Comparison of ENCODE assay signal across 8 mouse cellular contexts in the genomic region with DNA sequence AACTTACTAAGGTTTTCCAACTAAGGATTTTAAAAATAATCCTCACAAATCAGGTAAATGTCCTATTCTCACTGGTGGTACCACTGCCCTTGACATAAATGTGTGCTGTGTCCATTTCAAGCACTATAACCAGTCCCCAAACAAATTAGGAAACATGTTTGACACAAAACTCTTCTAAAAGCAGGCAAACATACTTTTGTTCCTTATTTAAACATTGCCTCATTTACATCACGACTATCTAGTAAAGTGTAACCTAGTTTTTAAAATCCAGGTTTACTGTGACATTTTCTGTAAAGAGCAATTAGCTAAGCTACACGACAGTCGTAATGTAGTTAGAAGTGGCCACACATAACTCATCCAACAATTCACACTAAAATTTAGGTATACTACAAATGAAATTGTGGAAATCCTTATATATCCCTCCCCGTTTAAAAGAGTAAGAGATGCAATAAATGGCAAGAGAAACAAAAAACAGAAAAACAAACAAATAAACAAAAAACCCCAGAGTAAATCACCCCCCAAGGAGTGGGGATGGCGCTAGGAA. TPM values are rescaled to one million over a fixed set of nuclear protein-coding genes. Genes with fewer than 3 reads are reported as not detected.
DNase-seq lines count a peak whose midpoint lies in the region; ATAC-seq and TF ChIP-seq lines count a peak whose summit lies in the region.

No protein-coding gene starts in this region.

- WGBS in lung, embryonic 15.5 days: 2% methylated on average over 5 of the region's 5 CpGs
- WGBS in embryonic facial prominence, embryonic 11.5 days: 3% methylated on average over 5 of the region's 5 CpGs
- WGBS in limb, embryonic 10.5 days: 5% methylated on average over 5 of the region's 5 CpGs
- 1% methylated on average over 5 of the region's 5 CpGs for WGBS in olfactory bulb, adult 2 months

- DNase-seq in lung, postnatal 25 days (ENCODE audit: low spot score): no peak
- no peak for DNase-seq in embryonic facial prominence, embryonic 11.5 days (ENCODE audit: low spot score)
- no peak for DNase-seq in limb, embryonic 10.5 days (ENCODE audit: low spot score)
- DNase-seq in layer of hippocampus, adult 9-10 months (ENCODE audit: low spot score): no peak
- DNase-seq in spleen, adult 12 weeks (ENCODE audit: low spot score): no peak
- DNase-seq in thymus, postnatal 36 days: no peak

- no peaks in the 10 kb centered on the region for H3K27me3 ChIP-seq in lung, embryonic 15.5 days
- H3K27me3 ChIP-seq in embryonic facial prominence, embryonic 11.5 days (ENCODE audit: control insufficient read depth, insufficient read depth, low read length): no peaks in the 10 kb centered on the region
- H3K27me3 ChIP-seq in limb, embryonic 10.5 days (ENCODE audit: low read depth, poor library complexity, severe bottlenecking): no peaks in the 10 kb centered on the region

- no peaks in the 10 kb centered on the region for H3K4me1 ChIP-seq in lung, embryonic 15.5 days
- H3K4me1 ChIP-seq in embryonic facial prominence, embryonic 11.5 days (ENCODE audit: control insufficient read depth, insufficient read depth, low read length): no peaks in the 10 kb centered on the region
- peaks cover 4% of the 10 kb centered on the region; the same call in 1 of the 2 replicates for H3K4me1 ChIP-seq in limb, embryonic 10.5 days
- H3K4me1 ChIP-seq in olfactory bulb, adult 2 months (ENCODE audit: control insufficient read depth, insufficient read depth, low read length): no peaks in the 10 kb centered on the region

- peak overlapping the region; percentile 91 for H3K27ac ChIP-seq in lung, embryonic 15.5 days
- H3K27ac ChIP-seq in embryonic facial prominence, embryonic 11.5 days (replicated peaks; ENCODE audit: low read depth, low read length): no peak overlapping the region
- H3K27ac ChIP-seq in limb, embryonic 10.5 days: peak overlapping the region; percentile 93
- H3K27ac ChIP-seq in olfactory bulb, adult 2 months (ENCODE audit: insufficient read depth, low read depth, low read length): no peak overlapping the region

- no peak for ATAC-seq in lung, embryonic 15.5 days (ENCODE audit: borderline replicate concordance, extremely low read depth, low FRiP score, low TSS enrichment)
- ATAC-seq in embryonic facial prominence, embryonic 11.5 days (replicated peaks; ENCODE audit: insufficient number of reproducible peaks, low FRiP score, low TSS enrichment, low read depth): no peak

- peak overlapping the region; percentile 93 for H3K4me3 ChIP-seq in lung, embryonic 15.5 days
- peak overlapping the region; percentile 93 for H3K4me3 ChIP-seq in embryonic facial prominence, embryonic 11.5 days (ENCODE audit: low read depth, low read length)
- H3K4me3 ChIP-seq in limb, embryonic 10.5 days: peak overlapping the region; percentile 93
- H3K4me3 ChIP-seq in olfactory bulb, adult 2 months (ENCODE audit: insufficient read depth, low read depth, low read length): peak overlapping the region; percentile 75

- H3K9me3 ChIP-seq in lung, embryonic 15.5 days: no peaks in the 10 kb centered on the region
- no peaks in the 10 kb centered on the region for H3K9me3 ChIP-seq in embryonic facial prominence, embryonic 11.5 days (replicated peaks; ENCODE audit: control insufficient read depth, low read length)
- H3K9me3 ChIP-seq in limb, embryonic 10.5 days (replicated peaks): no peaks in the 10 kb centered on the region

- H3K4me2 ChIP-seq in lung, embryonic 15.5 days: peak overlapping the region; percentile 52
- peak overlapping the region; percentile 47 for H3K4me2 ChIP-seq in embryonic facial prominence, embryonic 11.5 days (ENCODE audit: low read depth, low read length)

- H3K36me3 ChIP-seq in lung, embryonic 15.5 days: no peaks in the 10 kb centered on the region
- H3K36me3 ChIP-seq in embryonic facial prominence, embryonic 11.5 days (replicated peaks; ENCODE audit: control insufficient read depth, insufficient read depth, low read depth, low read length): no peaks in the 10 kb centered on the region
- H3K36me3 ChIP-seq in limb, embryonic 10.5 days: peaks cover 3% of the 10 kb centered on the region; the same call in 1 of the 2 replicates

- H3K9ac ChIP-seq in lung, embryonic 15.5 days: peak overlapping the region; percentile 94
- peak overlapping the region; percentile 75 for H3K9ac ChIP-seq in embryonic facial prominence, embryonic 11.5 days (replicated peaks; ENCODE audit: low read length)

- TF ChIP-seq CTCF in olfactory bulb, adult 2 months (IDR thresholded peaks at IDR 0.05; ENCODE audit: insufficient read depth, low read depth, low read length): no peak

- TF ChIP-seq POLR2A in olfactory bulb, adult 2 months (IDR thresholded peaks at IDR 0.05; ENCODE audit: insufficient read depth, low read depth, low read length): no peak

RNA-seq across cellular contexts. Expression of a gene that starts 0.9 kb away (rescaled TPM):
- polyA plus RNA-seq in lung, embryonic 15.5 days (2015; fragmentation: Nextera tagmentation; extraction: Ambion mirVana): 183 and 192 TPM in 2 replicates
- 60.6 and 64.4 TPM in 2 replicates for polyA plus RNA-seq in embryonic facial prominence, embryonic 11.5 days (2014; fragmentation: Nextera tagmentation; extraction: Ambion mirVana)
- polyA plus RNA-seq in limb, embryonic 10.5 days (2016; fragmentation: Nextera tagmentation; extraction: Ambion mirVana): 40.5 and 47.7 TPM in 2 replicates
- not detected in 2 replicates for polyA plus RNA-seq in olfactory bulb, adult 2 months (2012; ENCODE audit: insufficient read depth, insufficient read length, low replicate concordance, missing spikeins)

Comparison
In these comparisons a context has a peak if more than half of its experiments do, and no peak if none do; other contexts are left out.
1. H3K27ac ChIP-seq: peak in lung, embryonic 15.5 days (single experiment) and limb, embryonic 10.5 days (single experiment); none in embryonic facial prominence, embryonic 11.5 days (single experiment) and olfactory bulb, adult 2 months (single experiment).
2. RNA of a gene that starts 0.9 kb away (polyA plus RNA-seq): 183 to 192 TPM in lung, embryonic 15.5 days, 60.6 to 64.4 TPM in embryonic facial prominence, embryonic 11.5 days and 40.5 to 47.7 TPM in limb, embryonic 10.5 days; not detected in olfactory bulb, adult 2 months; every median in the first group is over 10 times any median in the second.
3. Peak in every context shown above with its lines, with median percentiles within 50 percentile points of each other: H3K4me3 ChIP-seq.